Mouse (Mus musculus): ENCODE measurements at regions not wholly inside any gene's neighbourhood (a gene's known extent, or its start where the extent isn't known, plus 50 kb on each side); places are given as distances from the start of the nearest gene placed in this dataset.

- H3K4me3 ChIP-seq (replicated peaks): no peak overlapping the region
- H3K27me3 ChIP-seq: peaks cover 12% of the 10 kb centered on the region; the same call in 1 of the 2 replicates
- no peaks in the 10 kb centered on the region for H3K36me3 ChIP-seq
- H3K4me1 ChIP-seq (replicated peaks): peaks cover 11% of the 10 kb centered on the region
- 100% methylated on average over 2 of the region's 2 CpGs for WGBS
- H3K27ac ChIP-seq: no peak overlapping the region
- ATAC-seq: no peak
- no peak overlapping the region for H3K9ac ChIP-seq (replicated peaks)
- no peak overlapping the region for H3K4me2 ChIP-seq (replicated peaks)
- no peaks in the 10 kb centered on the region for H3K9me3 ChIP-seq
Observed at GRCm38 (mm10) chr13:55953426-55953825, 117.4 kb upstream of the Pitx1 start.

GRCm38 (mm10) chr13:55950773-55951172 is 114.8 kb upstream of the Pitx1 start:
- ATAC-seq: no peak
- H3K36me3 ChIP-seq: no peaks in the 10 kb centered on the region
- H3K4me3 ChIP-seq (replicated peaks): no peak overlapping the region
- no peaks in the 10 kb centered on the region for H3K9me3 ChIP-seq
- H3K27me3 ChIP-seq: peaks cover 12% of the 10 kb centered on the region; the same call in 1 of the 2 replicates
- 89% methylated on average over 6 of the region's 6 CpGs for WGBS
- H3K27ac ChIP-seq: no peak overlapping the region
- peaks cover 12% of the 10 kb centered on the region for H3K4me1 ChIP-seq (replicated peaks)
- no peak overlapping the region for H3K9ac ChIP-seq (replicated peaks)
- no peak overlapping the region for H3K4me2 ChIP-seq (replicated peaks)

GRCm38 (mm10) chr13:55948591-55948990 is 112.6 kb upstream of the Pitx1 start:
- Histone ChIP-seq H3K9ac (replicated peaks) (no peak overlapping the region), H3K27ac (no peak overlapping the region), H3K4me1 (replicated peaks) (peaks cover 12% of the 10 kb centered on the region), H3K27me3 (0 out of 2 replicates have a peak, but pooled peaks cover 8% of the 10 kb centered on the region), H3K4me3 (replicated peaks) (no peak overlapping the region), H3K36me3 (no peaks in the 10 kb centered on the region), H3K4me2 (replicated peaks) (no peak overlapping the region), H3K9me3 (no peaks in the 10 kb centered on the region)
- WGBS: 16% methylated on average over 9 of the region's 9 CpGs
- ATAC-seq: peak; percentile 30; the same call in 1 of the 2 replicates

- Histone ChIP-seq H3K27me3 (0 out of 2 replicates have a peak, but pooled peaks cover 8% of the 10 kb centered on the region), H3K4me1 (replicated peaks) (peaks cover 12% of the 10 kb centered on the region), H3K9me3 (no peaks in the 10 kb centered on the region), H3K4me2 (replicated peaks) (no peak overlapping the region), H3K4me3 (replicated peaks) (no peak overlapping the region), H3K36me3 (no peaks in the 10 kb centered on the region), H3K27ac (no peak overlapping the region), H3K9ac (replicated peaks) (no peak overlapping the region)
- ATAC-seq: no peak
- WGBS: 17% methylated on average over 2 of the region's 2 CpGs
Observed at GRCm38 (mm10) chr13:55948144-55948543, 112.2 kb upstream of the Pitx1 start.

DNA sequence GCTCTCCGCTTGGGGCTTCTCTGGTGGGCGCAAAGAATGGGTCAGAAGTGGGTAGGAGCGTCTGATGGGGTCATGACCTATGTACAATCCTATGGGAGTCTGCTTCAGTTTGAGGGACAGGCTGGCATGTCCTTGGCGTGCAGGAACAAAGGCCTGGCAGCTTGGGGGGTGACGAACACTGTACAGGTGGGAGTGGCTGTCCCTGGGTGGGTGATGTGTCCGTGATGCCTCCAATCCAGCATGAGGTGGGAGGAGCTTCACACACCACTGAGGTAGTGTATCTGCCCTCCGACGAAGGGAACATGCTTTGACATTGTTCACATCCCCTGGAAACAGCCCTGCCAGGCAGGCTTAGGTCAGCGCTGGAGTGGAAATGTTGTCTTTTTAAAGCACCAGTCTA is 101.4 kb upstream of the Pitx1 start:
- Histone ChIP-seq H3K27ac (no peak overlapping the region), H3K4me3 (replicated peaks) (no peak overlapping the region), H3K27me3 (no peaks in the 10 kb centered on the region), H3K9me3 (no peaks in the 10 kb centered on the region; the same call in 1 of the 2 replicates), H3K4me2 (replicated peaks) (no peak overlapping the region), H3K4me1 (replicated peaks) (no peaks in the 10 kb centered on the region), H3K36me3 (no peaks in the 10 kb centered on the region), H3K9ac (replicated peaks) (no peak overlapping the region)
- no peak for ATAC-seq
- 81% methylated on average over 9 of the region's 9 CpGs for WGBS

DNA sequence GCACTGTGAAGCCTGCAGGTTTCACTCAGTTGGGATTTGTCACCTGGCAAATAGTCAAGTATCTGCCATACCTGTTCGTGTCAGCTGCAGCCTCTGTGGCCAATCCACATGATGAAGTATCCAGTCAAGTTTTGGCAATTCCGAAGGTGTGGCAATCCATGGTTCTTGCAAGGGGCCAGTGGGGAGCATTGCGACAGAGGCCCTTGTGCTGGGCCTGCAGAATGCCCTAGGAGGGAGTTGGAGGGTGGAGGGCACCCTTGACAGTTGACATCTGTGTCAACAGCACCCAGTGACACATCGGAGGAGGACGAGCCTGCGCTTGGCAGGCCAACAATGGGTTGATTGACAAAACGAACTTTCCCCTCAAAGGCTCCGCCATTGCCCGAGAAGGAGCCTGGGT is 101.0 kb upstream of the Pitx1 start:
- ATAC-seq: no peak
- Histone ChIP-seq H3K4me1 (replicated peaks) (no peaks in the 10 kb centered on the region), H3K4me3 (replicated peaks) (no peak overlapping the region), H3K9me3 (no peaks in the 10 kb centered on the region; the same call in 1 of the 2 replicates), H3K4me2 (replicated peaks) (no peak overlapping the region), H3K27me3 (no peaks in the 10 kb centered on the region), H3K36me3 (no peaks in the 10 kb centered on the region), H3K9ac (replicated peaks) (no peak overlapping the region), H3K27ac (no peak overlapping the region)
- WGBS: 85% methylated on average over 9 of the region's 9 CpGs

- ATAC-seq: no peak
- WGBS: 70% methylated on average over 11 of the region's 11 CpGs
- H3K27ac ChIP-seq: no peak overlapping the region
- H3K4me2 ChIP-seq (replicated peaks): no peak overlapping the region
- no peaks in the 10 kb centered on the region for H3K4me1 ChIP-seq (replicated peaks)
- no peak overlapping the region for H3K9ac ChIP-seq (replicated peaks)
- H3K27me3 ChIP-seq: no peaks in the 10 kb centered on the region
- no peaks in the 10 kb centered on the region for H3K9me3 ChIP-seq
- no peak overlapping the region for H3K4me3 ChIP-seq (replicated peaks)
- no peaks in the 10 kb centered on the region for H3K36me3 ChIP-seq
Observed at GRCm38 (mm10) chr13:55930637-55931036, 94.6 kb upstream of the Pitx1 start.

DNA sequence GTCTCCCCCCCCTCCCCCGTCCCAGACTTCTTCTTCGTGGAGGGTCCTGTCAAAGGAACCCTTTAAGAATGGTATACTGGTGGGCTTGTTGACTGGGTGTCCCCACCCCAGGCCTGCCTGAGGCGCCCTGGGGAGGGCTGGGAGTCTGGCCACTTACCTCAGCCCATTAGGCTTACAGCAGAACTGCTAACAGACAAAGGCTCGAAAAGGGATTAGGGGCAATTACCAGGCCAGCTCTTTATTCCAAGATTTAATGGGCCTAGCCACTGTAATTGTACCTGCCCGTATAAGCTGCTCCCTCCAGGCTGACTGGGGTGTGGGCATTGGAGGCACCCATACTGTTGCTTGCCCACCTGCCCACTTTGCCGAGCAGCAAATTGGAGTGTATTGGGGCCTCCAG is 93.8 kb upstream of the Pitx1 start:
- H3K9ac ChIP-seq (replicated peaks): no peak overlapping the region
- no peak overlapping the region for H3K27ac ChIP-seq
- ATAC-seq: no peak
- no peak overlapping the region for H3K4me2 ChIP-seq (replicated peaks)
- H3K4me3 ChIP-seq (replicated peaks): no peak overlapping the region
- H3K27me3 ChIP-seq: peaks cover 3% of the 10 kb centered on the region; the same call in 1 of the 2 replicates
- no peaks in the 10 kb centered on the region for H3K36me3 ChIP-seq
- no peaks in the 10 kb centered on the region for H3K4me1 ChIP-seq (replicated peaks)
- H3K9me3 ChIP-seq: no peaks in the 10 kb centered on the region
- 33% methylated on average over 6 of the region's 6 CpGs for WGBS

DNA sequence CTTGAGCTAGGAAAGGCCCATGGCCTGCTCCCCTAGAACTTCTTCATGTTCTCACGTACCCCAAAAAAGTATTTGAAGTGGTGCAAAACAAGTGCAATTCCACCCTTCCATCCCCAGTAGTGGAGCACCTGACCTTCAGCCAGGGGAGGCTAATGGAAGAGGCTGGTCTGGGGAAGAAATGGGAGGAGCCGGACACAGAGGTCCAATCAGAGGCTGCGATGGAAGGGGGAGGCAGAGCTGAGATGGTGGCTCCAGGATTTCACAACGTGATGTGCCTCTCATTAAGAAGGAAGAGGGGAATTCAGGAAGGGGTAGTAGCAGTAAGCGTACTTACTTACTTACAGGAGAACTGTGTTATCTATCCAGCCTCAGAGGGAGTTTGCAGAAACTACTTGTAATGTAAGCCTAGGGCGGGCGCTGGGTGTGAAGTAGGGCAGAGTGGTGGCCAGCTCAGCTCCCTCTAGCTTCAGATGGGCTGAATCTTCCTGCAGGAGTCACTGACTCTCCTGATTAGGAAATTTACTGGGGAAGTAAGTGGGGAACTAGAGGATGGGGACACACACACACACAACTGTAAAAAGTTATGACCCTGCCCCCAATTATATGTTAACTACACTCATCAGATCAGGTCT is 87.6 kb upstream of the Pitx1 start:
- no peak overlapping the region for H3K27ac ChIP-seq
- H3K27me3 ChIP-seq: peaks cover 26% of the 10 kb centered on the region
- no peak overlapping the region for H3K9ac ChIP-seq (replicated peaks)
- H3K36me3 ChIP-seq: no peaks in the 10 kb centered on the region
- H3K4me2 ChIP-seq (replicated peaks): no peak overlapping the region
- H3K9me3 ChIP-seq: no peaks in the 10 kb centered on the region
- ATAC-seq: no peak
- 15% methylated on average over 7 of the region's 7 CpGs for WGBS
- no peak overlapping the region for H3K4me3 ChIP-seq (replicated peaks)
- 0 out of 2 replicates have a peak, but pooled peaks cover 6% of the 10 kb centered on the region for H3K4me1 ChIP-seq (replicated peaks)

DNA sequence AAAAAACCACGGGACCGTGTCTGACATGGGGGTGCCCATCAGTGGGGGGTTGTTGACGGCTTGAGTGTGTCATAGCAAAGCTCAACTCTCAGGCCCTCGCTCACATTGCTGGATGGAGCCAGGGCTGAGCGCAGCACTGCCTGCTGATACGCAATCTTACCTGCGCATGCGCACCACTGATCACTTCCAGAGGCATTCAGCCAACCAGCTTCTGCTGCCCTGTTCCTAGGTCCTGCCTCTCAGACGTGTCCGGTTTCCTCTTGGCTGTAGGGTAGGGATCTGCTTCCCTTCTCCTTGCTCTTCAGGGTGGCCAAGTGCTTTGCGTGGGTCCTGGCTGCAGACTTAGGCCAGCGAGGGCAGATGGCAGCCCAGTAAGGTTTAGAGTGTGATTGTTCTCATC is 81.3 kb upstream of the Pitx1 start:
- ATAC-seq: no peak
- no peak overlapping the region for H3K9ac ChIP-seq (replicated peaks)
- no peak overlapping the region for H3K4me3 ChIP-seq (replicated peaks)
- H3K4me2 ChIP-seq (replicated peaks): no peak overlapping the region
- H3K4me1 ChIP-seq (replicated peaks): no peaks in the 10 kb centered on the region
- H3K36me3 ChIP-seq: no peaks in the 10 kb centered on the region
- no peak overlapping the region for H3K27ac ChIP-seq
- H3K9me3 ChIP-seq: no peaks in the 10 kb centered on the region
- WGBS: 95% methylated on average over 12 of the region's 12 CpGs
- peaks cover 15% of the 10 kb centered on the region for H3K27me3 ChIP-seq

DNA sequence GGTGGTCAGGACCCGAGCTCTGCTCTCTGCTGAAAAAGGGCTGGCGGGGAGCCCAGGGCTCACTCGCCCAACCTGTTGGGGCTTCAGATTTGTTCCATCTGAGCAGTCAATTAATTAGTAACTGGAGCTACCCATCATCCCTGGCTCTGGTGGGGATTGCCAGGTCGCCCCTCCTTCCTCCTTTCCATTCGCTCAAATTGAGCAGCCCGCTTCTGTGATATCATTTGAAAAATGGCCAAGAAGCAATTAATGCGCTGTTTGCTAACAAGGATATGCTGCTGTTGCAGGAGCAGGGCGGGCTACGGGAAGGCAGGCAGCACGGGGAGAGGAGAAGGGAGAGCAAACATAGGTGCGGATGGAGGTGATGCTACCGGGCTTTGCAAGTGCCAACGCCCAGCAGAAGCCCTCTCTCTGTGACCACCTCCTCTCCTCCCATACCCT is 76.3 kb upstream of the Pitx1 start:
- no peaks in the 10 kb centered on the region for H3K36me3 ChIP-seq
- H3K9me3 ChIP-seq: no peaks in the 10 kb centered on the region
- peak; percentile 50; the same call in 1 of the 2 replicates for ATAC-seq
- H3K4me1 ChIP-seq (replicated peaks): peaks cover 4% of the 10 kb centered on the region; the same call in 1 of the 2 replicates
- H3K27ac ChIP-seq: no peak overlapping the region
- WGBS: 58% methylated on average over 13 of the region's 13 CpGs
- H3K4me3 ChIP-seq (replicated peaks): no peak overlapping the region
- no peak overlapping the region for H3K9ac ChIP-seq (replicated peaks)
- H3K27me3 ChIP-seq: peaks cover 3% of the 10 kb centered on the region; the same call in 1 of the 2 replicates
- H3K4me2 ChIP-seq (replicated peaks): no peak overlapping the region

GRCm38 (mm10) chr13:55909941-55910340 is 73.9 kb upstream of the Pitx1 start:
- Histone ChIP-seq H3K4me1 (replicated peaks) (peaks cover 4% of the 10 kb centered on the region; the same call in 1 of the 2 replicates), H3K9ac (replicated peaks) (no peak overlapping the region), H3K27me3 (peaks cover 3% of the 10 kb centered on the region; the same call in 1 of the 2 replicates), H3K9me3 (no peaks in the 10 kb centered on the region), H3K4me2 (replicated peaks) (no peak overlapping the region), H3K4me3 (replicated peaks) (no peak overlapping the region), H3K27ac (no peak overlapping the region), H3K36me3 (no peaks in the 10 kb centered on the region)
- no peak for ATAC-seq
- WGBS: 7% methylated on average over 5 of the region's 5 CpGs

GRCm38 (mm10) chr13:55904884-55905283 is 68.9 kb upstream of the Pitx1 start:
- no peak for ATAC-seq
- Histone ChIP-seq H3K27ac (no peak overlapping the region), H3K9me3 (no peaks in the 10 kb centered on the region), H3K4me1 (replicated peaks) (peaks cover 2% of the 10 kb centered on the region), H3K36me3 (no peaks in the 10 kb centered on the region), H3K27me3 (no peaks in the 10 kb centered on the region), H3K9ac (replicated peaks) (no peak overlapping the region), H3K4me3 (replicated peaks) (no peak overlapping the region), H3K4me2 (replicated peaks) (no peak overlapping the region)
- 89% methylated on average over 4 of the region's 4 CpGs for WGBS
